Mouse (Mus musculus) gastrocnemius, postnatal 36 days (tissue): ENCODE measurements around the gene Sap25. TPM values are rescaled to one million over a fixed set of nuclear protein-coding genes. Genes with fewer than 3 reads are reported as not detected.
A peak's percentile ranks its signal among the peaks of the same experiment; 100 is the strongest.

Experiments used
- DNase-seq, 2 experiments: peaks; one replicate each; pipeline ENCODE4 v3.0.0; 2022
- intact Hi-C: fragments of 180-260 bp; cut with DNase I; formaldehyde crosslinking; loops from one replicate; pipeline ENCODE4 v1.15.1; 2025
- total RNA-seq, 2 experiments: library from RNA; stranded (reverse); gene quantifications; 2 replicates each; pipeline ENCODE4 v1.2.3; 2021

Sap25 gene
- total RNA-seq, 2 experiments from 2014 or later: 2.3 to 2.7 TPM

- intact Hi-C loops: no loop called here
- DNase-seq: no peak
Measured at GRCm38 (mm10) chr5:137623937-137624530, 17.1 kb upstream of the Sap25 start.

GRCm38 (mm10) chr5:137627991-137628390, 13.1 kb upstream of the Sap25 start:
- intact Hi-C loops: no loop called here
- no peak for DNase-seq

DNA sequence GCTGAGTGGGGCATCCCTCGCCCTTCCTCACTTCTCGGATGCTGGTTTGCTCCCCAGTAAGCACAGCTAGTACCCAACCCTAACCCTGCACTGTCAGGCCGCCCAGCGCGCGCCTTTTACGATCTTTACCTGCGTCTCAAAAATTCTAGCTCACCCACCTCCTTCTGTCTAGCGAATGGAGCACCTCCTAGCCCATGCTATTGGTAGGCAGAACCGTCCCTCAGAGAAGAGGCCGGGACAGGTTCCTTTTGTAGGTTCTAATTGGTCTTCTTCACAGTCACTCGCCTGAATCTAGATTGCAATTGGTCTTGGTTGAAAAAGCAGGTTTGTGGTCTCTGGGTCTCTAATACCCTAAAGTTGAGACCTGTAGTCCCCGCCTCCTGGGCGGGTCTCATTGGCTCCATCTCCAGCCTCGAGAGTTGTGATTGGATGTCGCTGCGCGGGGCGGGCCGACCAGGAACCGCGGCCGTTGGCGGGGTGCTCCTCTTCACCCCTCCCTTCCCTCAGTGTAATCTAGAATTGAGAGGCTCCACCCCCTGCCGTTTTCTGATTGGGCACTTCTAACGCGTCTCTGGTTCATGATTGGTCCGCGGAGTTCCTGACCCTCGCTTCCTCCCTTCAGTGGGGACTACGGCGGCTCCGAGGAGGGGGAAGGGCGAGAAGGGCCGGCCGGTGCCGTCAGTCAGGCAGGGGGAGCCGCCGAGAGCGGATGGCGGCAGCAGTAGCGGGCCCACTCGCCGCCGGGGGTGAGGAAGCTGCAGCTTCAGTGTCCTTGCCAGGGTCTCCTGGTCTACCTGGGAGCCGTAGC, 12.4 kb upstream of the Sap25 start, which contains the start of the genes Fbxo24, Lrch4 and Gm20605:
Gene Fbxo24, minus strand, starts transcription at position 505 of the 808 bp plus-strand sequence.
Gene Lrch4, plus strand, starts transcription at position 624 of the 808 bp plus-strand sequence.
Gene Gm20605, plus strand, starts transcription at position 678 of the 808 bp plus-strand sequence.
- DNase-seq: peak; percentile 96 to 98
- intact Hi-C loops: no loop called here

GRCm38 (mm10) chr5:137629306-137629721, 11.8 kb upstream of the Sap25 start:
- intact Hi-C loops: no loop called here

DNA sequence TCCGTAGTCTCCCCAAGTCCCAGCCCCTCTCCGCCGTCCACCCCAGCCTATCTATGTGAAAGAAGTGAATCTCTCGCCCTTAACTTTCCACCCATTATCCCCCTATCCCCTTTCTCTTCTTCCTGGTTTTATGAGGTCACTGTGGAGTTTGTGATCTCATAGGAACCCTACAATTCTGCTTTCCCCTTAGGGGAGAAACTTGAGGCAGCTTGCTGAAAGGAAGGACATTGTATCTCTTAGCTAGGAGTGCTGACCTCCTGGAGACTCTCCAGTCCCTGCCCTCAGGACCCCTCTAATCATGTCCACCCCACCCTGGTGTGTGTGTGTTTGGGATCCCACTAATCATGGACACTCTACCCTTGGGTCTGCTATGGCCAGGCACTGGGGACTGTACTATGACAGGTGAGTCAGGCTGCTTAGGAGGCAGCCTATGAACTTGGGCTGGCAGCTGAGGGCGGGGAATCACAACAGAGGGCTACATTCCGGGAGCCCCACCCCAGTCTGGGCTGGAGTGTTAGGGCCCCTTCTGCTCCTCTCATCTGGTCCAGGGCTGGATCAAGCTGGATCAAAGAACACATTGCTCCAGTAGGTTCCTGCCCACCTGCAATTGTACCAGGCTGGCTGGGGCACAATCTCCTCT, 11.1 kb upstream of the Sap25 start:
- intact Hi-C loops: no loop called here

More at GRCm38 (mm10) chr5:137629306-137629721, 11.8 kb upstream of the Sap25 start:
- DNase-seq: no peak

GRCm38 (mm10) chr5:137630602-137631001, 10.5 kb upstream of the Sap25 start:
- no peak for DNase-seq
- intact Hi-C loops: no loop called here

More for the DNA sequence above, 11.1 kb upstream of the Sap25 start:
- no peak for DNase-seq

DNA sequence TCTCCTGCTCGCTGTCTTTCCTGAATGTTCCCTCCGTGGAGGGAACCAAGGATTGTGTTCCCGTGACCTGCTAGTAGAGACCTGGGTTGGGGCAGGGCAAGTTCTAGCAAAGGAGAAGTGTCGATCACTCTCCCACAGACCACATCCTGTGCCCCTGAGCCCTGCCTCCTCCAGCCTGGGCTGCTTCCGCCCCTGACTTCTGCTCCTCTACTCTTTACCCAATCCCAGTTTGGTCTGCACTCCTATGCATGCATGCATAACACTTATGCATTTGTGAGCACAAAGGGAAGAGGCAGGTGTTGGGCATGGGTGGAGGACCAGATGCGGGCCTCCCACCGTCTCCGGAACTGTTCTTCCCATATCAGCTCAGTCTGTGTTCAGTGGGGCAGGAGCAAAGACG, 10.0 kb upstream of the Sap25 start:
- no peak for DNase-seq
- intact Hi-C loops: no loop called here

DNA sequence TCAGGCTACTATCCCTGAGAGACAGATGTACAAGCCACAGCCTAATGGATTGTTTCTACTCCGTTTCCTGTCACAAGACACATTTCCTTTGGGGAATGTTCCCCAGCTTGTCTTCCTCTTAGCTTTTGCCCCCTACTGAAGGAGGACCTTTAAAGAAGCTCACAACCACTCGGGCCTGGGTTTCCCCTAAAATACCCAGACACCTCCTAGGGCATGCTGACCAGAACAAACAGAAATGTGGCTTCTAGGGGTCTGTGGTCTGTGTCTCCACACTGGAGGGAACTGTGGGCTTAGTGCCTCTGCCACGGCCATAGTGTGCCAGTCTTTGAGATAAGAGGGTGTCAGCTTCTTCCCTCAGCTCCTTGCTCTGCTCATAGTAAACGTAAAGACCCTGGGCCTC, 9.5 kb upstream of the Sap25 start:
- DNase-seq: no peak
- intact Hi-C loops: no loop called here

DNA sequence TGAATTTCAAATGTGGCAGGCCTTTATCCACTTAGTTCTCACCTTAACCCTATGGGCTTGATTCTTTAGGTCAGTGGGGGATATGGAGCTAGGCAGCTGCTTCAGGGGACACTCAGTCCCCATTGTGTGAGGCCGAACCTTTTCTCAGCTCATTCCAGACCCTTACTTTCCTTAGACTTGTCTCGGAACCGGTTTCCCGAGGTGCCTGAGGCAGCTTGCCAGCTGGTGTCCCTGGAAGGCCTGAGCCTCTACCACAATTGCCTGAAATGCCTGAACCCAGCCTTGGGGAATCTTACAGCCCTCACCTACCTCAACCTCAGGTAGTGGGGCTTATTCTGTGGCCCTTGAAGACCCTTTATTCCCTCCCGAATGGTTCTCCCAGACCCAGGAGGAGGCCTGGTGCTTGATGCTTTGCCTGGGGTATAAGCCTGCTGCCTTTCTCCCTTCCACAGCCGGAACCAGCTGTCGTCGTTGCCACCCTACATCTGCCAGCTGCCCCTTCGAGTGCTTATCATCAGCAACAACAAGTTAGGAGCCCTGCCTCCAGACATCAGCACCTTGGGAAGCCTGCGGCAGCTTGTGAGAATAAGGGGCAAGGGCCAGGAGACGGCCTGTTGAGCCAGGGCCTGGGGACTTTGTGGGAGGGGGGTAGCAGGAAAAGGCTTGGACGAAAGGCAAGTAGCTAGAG, 7.6 kb upstream of the Sap25 start:
- intact Hi-C loops: no loop called here
- no peak for DNase-seq

DNA sequence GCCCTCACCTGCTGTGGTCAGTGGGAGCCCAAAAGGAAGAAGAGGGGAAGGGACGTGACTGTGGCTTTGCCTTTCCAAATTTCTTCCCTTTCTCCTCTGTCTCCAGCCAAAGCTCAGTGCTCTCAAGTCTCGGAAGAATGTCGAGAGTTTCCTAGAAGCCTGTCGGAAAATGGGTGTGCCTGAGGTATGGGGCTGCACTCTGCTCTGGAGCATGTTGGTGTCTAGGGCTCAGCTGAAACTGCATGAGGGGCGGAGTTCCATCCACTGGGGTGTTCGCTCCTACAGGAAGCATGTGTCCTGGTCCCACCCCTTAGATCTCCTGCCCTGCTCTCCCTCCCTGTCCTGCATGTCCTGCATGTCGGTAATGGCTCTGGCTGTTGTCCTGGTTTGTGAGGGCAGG, 1.7 kb upstream of the Sap25 start:
- intact Hi-C loops: no loop called here
- DNase-seq: no peak

DNA sequence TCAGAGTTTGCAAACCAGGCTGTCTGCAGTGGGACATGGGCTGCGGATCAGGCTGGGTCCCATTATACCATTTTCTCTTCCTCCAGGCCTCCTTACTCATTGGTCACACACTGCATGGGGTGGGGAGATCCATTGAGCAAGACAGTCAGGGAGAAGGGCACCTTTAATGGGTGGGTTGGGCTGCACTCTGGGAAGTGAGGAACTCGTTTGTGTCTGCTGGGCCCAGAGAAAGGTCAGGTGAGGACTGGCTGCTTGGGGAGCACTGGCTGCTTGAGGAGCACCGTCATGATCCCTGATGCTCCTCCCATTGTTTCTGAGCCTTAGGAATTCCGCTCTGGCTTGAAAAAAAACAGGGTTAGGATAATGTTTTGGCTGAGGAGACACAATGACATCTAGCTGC, 1.8 kb downstream of the Sap25 start:
- intact Hi-C loops: no loop called here
- DNase-seq: no peak

GRCm38 (mm10) chr5:137644484-137644883, 3.4 kb downstream of the Sap25 start:
- DNase-seq: no peak
- intact Hi-C loops: no loop called here

DNA sequence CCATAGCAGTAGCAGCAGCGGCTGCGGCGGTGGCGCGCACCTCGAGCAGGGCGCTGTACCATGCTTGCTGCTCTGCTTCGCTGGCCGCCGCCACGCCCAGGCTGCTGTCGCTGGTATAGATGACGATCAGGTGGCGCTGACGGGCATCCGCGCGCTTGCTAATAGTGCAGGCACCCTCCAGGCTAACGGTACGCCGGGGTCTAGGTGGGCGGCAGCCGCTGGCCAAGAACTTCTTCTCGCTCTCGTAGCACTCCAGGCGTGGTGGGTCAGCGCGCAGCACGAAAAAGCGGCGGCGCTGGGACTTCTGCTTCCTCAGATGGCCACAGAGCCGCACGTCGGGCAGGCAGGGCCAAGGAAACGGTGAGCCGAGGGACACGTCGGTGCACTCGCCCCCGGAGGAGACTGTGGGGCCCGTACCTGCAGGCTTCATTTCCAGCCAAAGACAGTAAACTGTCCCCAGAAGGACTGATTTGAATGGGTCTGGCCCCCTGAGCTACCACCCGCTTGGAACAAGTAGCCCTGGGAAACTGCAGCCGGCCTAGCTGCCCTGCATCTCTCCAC, 4.0 kb downstream of the Sap25 start:
- DNase-seq: no peak
- intact Hi-C loops: no loop called here

GRCm38 (mm10) chr5:137645652-137646091, 4.5 kb downstream of the Sap25 start, which contains the start of gene Irs3:
TSS of gene Irs3 (minus strand) at chr5:137645714.
- intact Hi-C loops: no loop called here
- peak in 1 of 2 experiments; percentile 34 for DNase-seq

GRCm38 (mm10) chr5:137647827-137648601, 6.9 kb downstream of the Sap25 start:
- DNase-seq: no peak
- intact Hi-C loops: no loop called here

GRCm38 (mm10) chr5:137649251-137649650, 8.1 kb downstream of the Sap25 start:
- intact Hi-C loops: no loop called here
- no peak for DNase-seq

DNA sequence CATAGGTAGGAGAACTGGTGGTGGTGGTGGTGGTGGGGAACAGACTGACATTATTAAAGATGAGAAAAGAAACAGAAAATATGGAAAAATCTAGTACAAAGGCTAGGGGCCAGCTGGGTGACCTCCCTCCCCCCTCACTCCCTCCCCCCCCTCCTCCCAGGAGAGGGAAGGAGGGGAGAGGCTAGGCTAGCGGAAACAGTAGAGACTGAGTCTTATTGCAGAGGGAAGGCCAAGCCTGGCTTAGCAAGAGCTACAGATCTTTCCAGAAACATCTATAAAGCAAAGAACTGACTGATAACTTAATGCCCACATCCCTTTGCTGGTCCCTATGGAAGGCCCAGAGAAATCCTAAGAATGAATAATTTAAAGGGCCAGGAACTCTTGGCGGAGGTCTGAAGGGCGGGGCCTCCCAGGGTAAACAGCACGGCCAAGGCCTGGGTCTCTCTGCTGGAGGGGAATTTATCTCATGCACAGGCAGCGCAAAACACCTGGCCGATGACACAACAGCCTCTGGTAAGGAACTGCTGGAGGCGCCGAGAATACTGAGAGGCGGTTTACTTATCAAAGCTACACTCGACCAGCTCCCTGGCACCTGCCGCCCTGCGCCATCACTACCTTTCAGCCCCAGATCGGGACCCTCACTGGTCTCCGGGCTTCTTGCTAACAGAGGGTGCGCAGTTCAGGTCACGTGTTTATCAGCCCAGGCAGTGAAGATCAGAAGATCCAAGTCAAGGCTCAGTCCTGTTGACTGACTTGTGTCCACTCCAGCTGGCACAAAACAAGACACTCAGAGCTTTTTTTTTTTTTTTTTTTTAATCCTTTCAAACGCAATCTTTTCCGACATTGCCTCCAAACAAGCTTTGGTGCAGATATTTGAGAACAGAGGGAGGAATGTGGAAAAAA, 8.8 kb downstream of the Sap25 start:
- DNase-seq: peak; percentile 36 to 39
- intact Hi-C loops: loop anchor here (5.0 kb wide), 1 partner anchor 63 kb away; no protein-coding TSS in a partner anchor

GRCm38 (mm10) chr5:137652474-137652873, 11.3 kb downstream of the Sap25 start:
- peak in 1 of 2 experiments; percentile 58 for DNase-seq
- intact Hi-C loops: loop anchor here (5.0 kb wide), 1 partner anchor 65 kb away; no protein-coding TSS in a partner anchor
